Mouse (Mus musculus) liver, embryonic 14.5 days (tissue): Measurements from ENCODE around the gene Rsrc2.
A peak's percentile ranks its signal among the peaks of the same experiment; 100 is the strongest.

ENCODE experiments used
- CTCF ChIP-seq: IDR thresholded peaks from 2 replicates; pipeline ENCODE4 v1.5.1; 2016; ENCODE audit warnings: antibody characterized with exemption, low read depth, control low read depth
- EP300 ChIP-seq: IDR thresholded peaks from 2 replicates; pipeline ENCODE4 v1.6.1; 2016; ENCODE audit warnings: antibody characterized with exemption, low read depth

- peak; percentile 45 for TF ChIP-seq CTCF
- TF ChIP-seq EP300: peak; percentile 47; the same call in 1 of the 2 replicates
Observed at GRCm38 (mm10) chr5:123749065-123750064, at the start of gene Rsrc2, which contains the start of gene Kntc1.
